Mouse (Mus musculus) heart, postnatal 0 days (tissue): ENCODE results near the gene Gm28434.

Experiments
- CTCF ChIP-seq: IDR thresholded peaks from 2 replicates; pipeline ENCODE4 v1.5.1; 2016; ENCODE audit warnings: antibody characterized with exemption, control low read depth, low read depth
- EP300 ChIP-seq: IDR thresholded peaks from 2 replicates; pipeline ENCODE4 v1.6.1; 2016; ENCODE audit warnings: antibody characterized with exemption, low read depth

DNA sequence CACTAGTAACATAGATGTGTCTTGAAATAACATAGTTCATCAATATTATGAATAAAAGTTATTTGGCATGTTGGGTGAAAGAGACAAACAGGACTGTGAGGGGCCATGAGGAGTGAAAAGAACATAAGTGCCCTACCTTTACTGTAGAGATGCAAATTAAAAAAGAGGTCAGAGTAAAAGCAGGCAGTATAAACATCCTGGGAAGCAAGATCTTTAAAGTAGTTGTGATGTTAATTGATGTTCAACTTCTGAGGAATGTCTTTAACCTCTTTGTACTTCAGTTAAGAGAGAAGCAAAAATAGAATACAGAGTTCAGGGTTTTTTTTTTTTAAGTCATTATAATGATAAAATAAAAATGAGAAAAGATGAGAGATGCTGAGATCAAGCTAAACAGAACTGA is 35.9 kb downstream of the Gm28434 start:
- TF ChIP-seq CTCF: no peak
- TF ChIP-seq EP300: no peak
